Mouse (Mus musculus) splenic B cell, adult 2 months (primary cell): ENCODE results near the gene Dock8.

Experiments used
- DNase-seq: peaks from one replicate; pipeline ENCODE4 v3.0.0-alpha.2; 2011; ENCODE audit warnings: low read depth, low spot score
- H3K27me3 ChIP-seq: 2 replicates; pipeline ENCODE4 v1.6.1; 2012; ENCODE audit warnings: mild to moderate bottlenecking, low read length, moderate library complexity, mixed read lengths; ENCODE audit not compliant: control insufficient read depth, poor library complexity, insufficient read depth, severe bottlenecking
- H3K36me3 ChIP-seq: 2 replicates; pipeline ENCODE4 v1.6.1; 2012; ENCODE audit warnings: mild to moderate bottlenecking, low read length, moderate library complexity, mixed read lengths; ENCODE audit not compliant: control insufficient read depth, poor library complexity, insufficient read depth, severe bottlenecking

Dock8 gene

DNA sequence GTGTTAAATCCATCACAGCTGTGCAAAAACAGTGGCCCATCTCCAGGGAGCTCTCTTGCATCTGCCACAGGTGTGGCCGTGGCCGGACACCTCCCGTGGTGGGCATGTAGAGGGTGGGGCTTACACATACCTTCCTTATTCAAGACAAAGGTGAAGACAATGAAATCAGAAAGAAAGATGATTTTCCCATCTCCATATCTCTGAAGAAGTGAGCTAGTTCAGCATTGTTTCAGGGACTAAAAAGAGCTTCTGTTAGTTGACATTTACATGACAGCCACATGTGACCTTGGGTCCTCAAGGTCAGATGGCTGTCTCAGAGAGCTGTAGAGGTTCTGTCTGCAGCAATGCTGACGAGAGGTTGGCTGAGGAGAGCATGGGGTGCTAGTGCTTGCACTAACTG lies 99.6 kb downstream of the Dock8 start:
- DNase-seq = no peak
- no peaks in the 10 kb centered on the region for H3K27me3 ChIP-seq
- peaks cover 48% of the 10 kb centered on the region for H3K36me3 ChIP-seq

DNA sequence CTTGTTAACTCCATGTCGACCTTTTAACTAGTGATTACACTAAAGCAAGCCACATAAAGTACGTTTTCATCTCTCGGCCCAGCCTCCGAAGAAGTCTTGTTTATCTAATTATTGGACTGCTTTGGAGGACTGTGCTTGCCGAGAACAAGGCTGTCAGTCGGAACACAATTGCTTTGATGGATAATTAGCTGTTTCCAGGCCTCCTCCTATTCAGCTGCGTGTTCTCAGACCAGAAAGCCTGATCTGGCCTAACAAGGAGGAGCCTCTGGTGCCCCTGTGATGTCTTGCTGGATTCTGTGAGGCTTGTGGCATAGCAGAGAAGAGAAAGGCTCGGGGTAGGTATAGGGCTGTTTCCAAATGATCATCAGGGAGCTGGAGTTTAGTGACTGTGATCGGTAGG lies 106.3 kb downstream of the Dock8 start:
- no peak for DNase-seq
- Histone ChIP-seq H3K27me3 (no peaks in the 10 kb centered on the region), H3K36me3 (peaks cover 22% of the 10 kb centered on the region)

GRCm38 (mm10) chr19:25106315-25106714 lies 107.0 kb downstream of the Dock8 start:
- no peak for DNase-seq
- peaks cover 22% of the 10 kb centered on the region for H3K36me3 ChIP-seq
- H3K27me3 ChIP-seq = no peaks in the 10 kb centered on the region

DNA sequence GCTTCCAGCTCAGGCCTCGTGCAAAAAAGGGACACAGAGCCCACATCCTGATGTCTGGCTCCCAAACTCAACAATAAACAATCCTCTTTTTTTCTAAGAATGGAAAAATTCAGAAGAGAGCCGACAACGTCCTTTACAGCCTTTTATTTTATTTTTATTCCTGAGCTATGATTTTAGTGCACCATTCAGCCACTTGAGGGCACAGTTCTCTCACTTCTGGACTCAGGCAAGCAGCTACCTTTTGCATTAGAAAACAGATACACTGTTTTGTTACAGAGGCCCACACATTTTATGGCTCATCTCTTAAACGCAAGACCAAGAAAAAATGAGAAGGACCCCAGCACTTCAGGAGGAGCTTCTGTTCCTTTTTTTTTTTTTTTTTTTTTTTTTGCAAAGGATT lies 108.1 kb downstream of the Dock8 start:
- peak; percentile 15 for DNase-seq
- Histone ChIP-seq H3K36me3 (peaks cover 23% of the 10 kb centered on the region), H3K27me3 (no peaks in the 10 kb centered on the region)

DNA sequence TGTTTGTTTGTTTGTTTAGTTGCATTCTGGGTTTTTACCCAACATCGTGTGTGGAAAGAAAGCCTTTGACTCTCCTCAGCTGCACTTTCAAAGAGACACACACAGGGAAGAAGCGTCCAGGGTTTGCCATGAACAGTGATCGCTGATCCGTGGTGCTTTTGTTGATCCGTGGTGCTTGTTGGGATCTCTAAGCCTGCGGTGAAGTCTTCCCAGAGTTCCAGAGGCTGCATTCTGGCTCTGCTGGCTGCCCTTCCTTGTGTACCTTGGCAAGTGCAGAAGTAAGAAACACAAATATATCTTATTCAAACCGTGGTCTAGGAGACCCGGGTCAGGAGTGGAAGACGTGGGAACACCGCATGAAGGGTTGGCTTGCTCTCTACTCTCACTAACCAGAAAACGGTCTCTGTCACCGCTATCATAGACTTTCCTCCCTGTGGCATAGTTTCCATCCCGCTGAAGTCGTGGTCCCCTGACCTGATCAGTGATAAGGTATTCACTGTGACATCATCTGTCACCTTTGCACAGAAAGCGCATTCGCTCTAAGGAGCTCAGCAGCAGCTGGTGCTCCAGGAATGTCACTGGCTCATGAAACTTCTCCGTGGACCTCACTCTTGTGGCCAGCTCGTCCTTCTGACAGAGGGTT lies 112.4 kb downstream of the Dock8 start:
- no peaks in the 10 kb centered on the region for H3K27me3 ChIP-seq
- H3K36me3 ChIP-seq = peaks cover 15% of the 10 kb centered on the region
- DNase-seq = no peak

- Histone ChIP-seq H3K27me3 (no peaks in the 10 kb centered on the region), H3K36me3 (peaks cover 9% of the 10 kb centered on the region)
- no peak for DNase-seq
These were observed 117.6 kb downstream of the Dock8 start for GRCm38 (mm10) chr19:25116981-25117380.

DNA sequence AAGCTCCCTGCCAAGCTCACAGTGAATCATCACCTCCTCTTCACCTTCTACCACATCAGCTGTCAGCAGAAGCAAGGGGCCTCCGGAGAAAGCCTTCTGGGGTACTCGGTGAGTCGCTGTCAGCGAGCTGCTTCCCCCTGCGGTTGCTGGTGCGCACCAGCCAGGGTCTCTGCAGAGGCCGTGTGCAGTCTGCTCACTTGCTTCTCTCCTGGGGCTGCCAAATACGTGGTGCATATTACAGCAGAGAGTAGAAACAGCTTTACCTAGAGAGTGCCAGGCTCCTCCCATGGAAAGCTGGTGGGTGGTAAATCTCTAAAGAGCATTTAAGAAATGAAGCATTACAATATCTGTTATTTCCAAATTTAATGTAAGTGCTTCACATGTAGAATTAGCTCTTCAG lies 123.1 kb downstream of the Dock8 start:
- H3K36me3 ChIP-seq = peaks cover 24% of the 10 kb centered on the region
- no peaks in the 10 kb centered on the region for H3K27me3 ChIP-seq
- no peak for DNase-seq

GRCm38 (mm10) chr19:25123031-25123430 lies 123.7 kb downstream of the Dock8 start:
- DNase-seq = no peak
- H3K27me3 ChIP-seq = no peaks in the 10 kb centered on the region
- H3K36me3 ChIP-seq = peaks cover 27% of the 10 kb centered on the region

GRCm38 (mm10) chr19:25123461-25123860 lies 124.1 kb downstream of the Dock8 start:
- no peaks in the 10 kb centered on the region for H3K27me3 ChIP-seq
- DNase-seq = no peak
- H3K36me3 ChIP-seq = peaks cover 28% of the 10 kb centered on the region

DNA sequence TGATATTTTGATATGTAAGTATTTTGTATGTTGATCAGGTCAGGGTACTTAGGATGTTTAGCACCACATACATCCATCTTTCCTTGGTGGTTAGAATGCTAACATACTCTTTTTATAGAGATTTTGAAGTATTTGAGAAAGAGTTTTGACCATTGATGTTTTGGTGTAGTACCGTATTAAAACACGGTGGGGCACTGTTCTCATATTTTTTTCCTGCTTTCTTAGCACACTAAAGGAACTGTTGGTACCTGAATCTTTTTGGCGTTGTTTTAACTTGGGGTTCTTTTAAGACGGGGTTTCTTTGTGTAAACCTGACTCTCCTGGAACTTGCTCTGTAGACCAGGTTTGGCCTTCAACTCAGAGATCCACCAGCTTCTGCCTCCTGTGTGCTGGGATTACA lies 133.0 kb downstream of the Dock8 start:
- peak; percentile 37 for DNase-seq
- Histone ChIP-seq H3K27me3 (no peaks in the 10 kb centered on the region), H3K36me3 (peaks cover 26% of the 10 kb centered on the region)

GRCm38 (mm10) chr19:25133959-25134358 lies 134.6 kb downstream of the Dock8 start:
- no peaks in the 10 kb centered on the region for H3K27me3 ChIP-seq
- no peak for DNase-seq
- H3K36me3 ChIP-seq = peaks cover 27% of the 10 kb centered on the region

- H3K27me3 ChIP-seq = no peaks in the 10 kb centered on the region
- peaks cover 26% of the 10 kb centered on the region for H3K36me3 ChIP-seq
- no peak for DNase-seq
These were observed 136.8 kb downstream of the Dock8 start for GRCm38 (mm10) chr19:25136171-25136570.

DNA sequence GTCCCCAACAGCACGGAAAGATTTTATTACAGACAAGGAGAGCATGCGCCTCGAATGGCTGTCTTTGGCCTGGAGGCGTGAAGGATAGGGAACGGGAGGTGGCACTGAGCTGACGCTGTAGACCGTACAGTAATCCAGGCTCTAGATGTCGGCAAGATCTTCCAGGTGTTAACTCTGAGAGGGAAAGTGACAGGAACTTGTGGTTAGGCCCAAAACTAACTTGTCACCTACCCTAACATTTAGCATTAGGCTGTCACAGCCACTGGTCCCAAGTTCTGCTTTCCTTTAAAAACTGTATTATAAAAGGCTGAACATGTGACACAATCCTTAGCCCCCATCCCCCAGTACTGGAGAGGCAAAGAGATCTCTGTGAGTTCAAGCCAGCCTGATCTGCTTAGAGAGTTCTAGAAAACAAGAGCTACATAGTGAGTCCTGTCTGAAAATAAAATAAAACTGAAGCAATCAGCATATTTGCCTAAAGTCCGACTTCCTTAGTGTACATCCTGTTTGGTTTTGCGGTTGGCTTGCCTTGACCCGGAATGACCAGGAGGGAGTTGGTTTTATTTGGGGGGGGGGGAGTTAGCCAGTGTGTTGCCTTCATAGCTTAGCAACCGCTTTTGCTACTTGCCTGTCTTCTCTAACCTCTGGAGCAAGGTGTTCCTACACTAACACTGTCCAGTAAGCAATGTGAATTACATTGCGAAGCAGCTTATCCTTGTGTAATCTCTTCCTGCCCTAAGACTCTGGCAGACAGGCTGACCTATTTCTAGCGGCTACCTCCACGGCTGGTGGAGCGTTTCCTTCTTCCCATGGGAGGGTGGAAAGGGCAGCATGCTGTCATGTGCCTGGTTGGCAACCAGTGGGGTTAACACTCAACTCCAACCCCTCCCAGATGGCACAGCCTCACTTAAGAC lies 138.8 kb downstream of the Dock8 start:
- peaks cover 26% of the 10 kb centered on the region for H3K36me3 ChIP-seq
- peak; percentile 25 for DNase-seq

GRCm38 (mm10) chr19:25144110-25145028 lies 145.0 kb downstream of the Dock8 start:
- Histone ChIP-seq H3K27me3 (no peaks in the 10 kb centered on the region), H3K36me3 (peaks cover 28% of the 10 kb centered on the region)
- no peak for DNase-seq

More for the DNA sequence above, 138.8 kb downstream of the Dock8 start:
- H3K27me3 ChIP-seq = no peaks in the 10 kb centered on the region
